Mouse (Mus musculus) adrenal gland, postnatal 14 days (tissue): ENCODE measurements at regions not wholly inside any gene's neighbourhood (a gene's known extent, or its start where the extent isn't known, plus 50 kb on each side); places are given as distances from the start of the nearest gene placed in this dataset.
A peak's percentile ranks its signal among the peaks of the same experiment; 100 is the strongest.
"Not testable (repeated sequence)": the region's sequence is repeated elsewhere in the genome, so short reads cannot be mapped to it uniquely, and the experiment has no call there.

Experiments used
- DNase-seq: peaks from one replicate; pipeline ENCODE4 v3.0.0; 2021; ENCODE audit warnings: mixed read lengths

- no peak for DNase-seq
Measured at GRCm38 (mm10) chrX:41216827-41217226, 183.8 kb upstream of the Gria3 start.

DNA sequence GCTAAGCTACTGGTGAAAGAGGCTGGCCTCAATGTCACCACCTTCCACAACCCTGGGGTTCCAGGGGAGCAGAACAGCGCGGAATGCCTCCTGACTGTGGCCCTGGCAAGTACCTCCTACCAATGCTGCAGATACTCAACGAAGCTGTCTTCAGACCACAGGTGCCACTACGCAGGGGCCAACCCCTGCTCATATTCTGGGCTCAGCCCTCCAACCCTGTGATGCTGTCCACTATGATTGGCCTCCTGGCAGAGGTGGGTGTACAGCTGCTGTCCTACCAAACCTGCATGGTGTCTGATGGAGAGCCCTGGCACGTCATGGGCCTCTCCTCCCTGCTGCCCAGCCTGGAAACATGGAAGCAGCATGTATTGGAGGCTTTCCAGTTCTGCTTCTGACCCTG, 150.9 kb upstream of the Gria3 start:
- DNase-seq: not testable (repeated sequence)

GRCm38 (mm10) chrX:41252923-41253322, 147.7 kb upstream of the Gria3 start:
- DNase-seq: no peak

- no peak for DNase-seq
Measured at GRCm38 (mm10) chrX:41254695-41255094, 146.0 kb upstream of the Gria3 start.

DNA sequence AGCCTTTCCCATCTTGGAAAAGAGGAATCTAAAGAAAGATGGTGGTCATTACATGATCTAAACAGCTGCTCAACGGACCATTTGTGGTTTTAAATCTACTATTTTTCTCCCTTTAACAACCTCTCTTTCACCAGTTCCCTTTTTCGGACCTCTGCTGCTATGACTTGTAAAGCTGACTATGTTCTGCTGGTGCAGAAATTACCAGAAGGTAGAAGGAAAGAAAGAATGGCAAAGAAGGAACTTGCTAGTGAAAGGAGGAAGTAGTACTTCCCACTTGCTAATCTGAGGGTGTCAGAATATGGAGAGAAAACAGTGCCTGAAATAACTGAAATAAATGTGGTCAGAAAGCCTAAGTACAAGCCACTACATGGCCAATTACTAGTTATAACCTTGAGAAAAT, 109.6 kb upstream of the Gria3 start:
- no peak for DNase-seq

DNA sequence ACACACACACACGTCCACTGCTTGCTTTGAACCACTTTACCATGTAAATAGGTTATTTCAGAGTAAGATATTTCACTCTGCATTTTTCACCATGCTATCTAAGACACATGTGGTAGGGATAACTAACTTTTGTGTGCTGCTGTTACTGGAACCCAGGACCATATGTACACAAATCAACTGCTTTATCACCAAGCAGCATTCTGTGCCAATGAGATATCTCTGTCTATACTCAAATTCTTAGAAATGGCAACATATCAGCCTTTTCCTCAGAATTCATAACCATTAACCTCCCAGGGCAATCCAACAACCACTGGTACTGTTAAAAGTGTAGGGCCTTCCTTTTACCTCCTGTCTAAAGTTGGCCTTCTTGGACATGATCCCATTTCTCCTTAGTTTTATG, 84.2 kb upstream of the Gria3 start:
- DNase-seq: no peak

GRCm38 (mm10) chrX:41317740-41318139, 82.9 kb upstream of the Gria3 start:
- no peak for DNase-seq

DNA sequence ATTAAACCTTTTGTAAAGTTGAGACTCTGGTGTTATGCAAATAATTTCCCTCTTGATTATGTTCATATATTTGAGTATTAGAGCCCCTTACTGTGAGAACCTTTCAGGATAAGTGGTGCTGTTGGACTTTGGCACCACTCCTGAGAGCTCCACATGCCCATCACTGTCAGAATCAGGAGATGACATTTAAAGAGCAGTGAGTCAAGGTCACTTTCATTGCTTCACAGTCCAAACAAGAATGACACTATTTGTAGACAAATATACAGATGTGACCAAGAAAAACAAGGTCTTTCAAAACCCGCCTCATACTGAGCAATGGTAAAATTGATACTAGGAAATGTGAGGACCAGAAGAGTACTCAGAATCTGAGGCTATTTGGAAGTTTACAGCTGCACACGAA, 80.8 kb upstream of the Gria3 start:
- DNase-seq: peak; percentile 6
